Comparison of ENCODE assay signal across 29 mouse cellular contexts in genomic region chr2:169919111-169919695, GRCm38 (mm10).
DNase-seq lines count a peak whose midpoint lies in the region; ATAC-seq lines count a peak whose summit lies in the region.
"Had no signal": no experiment of that assay in that cellular context is flagged by ENCODE, and none has a peak within 500 bp of the region (broad histone marks: within the 10 kb centered on the region; RNA-seq: fewer than 3 reads in every experiment).

No protein-coding gene starts in this region.

- H3K4me3 ChIP-seq in kidney, embryonic 16.5 days (ENCODE audit: low read length): no peak overlapping the region
- H3K4me3 ChIP-seq: forebrain, embryonic 10.5 days; heart, embryonic 12.5 days; hindbrain, embryonic 10.5 days; intestine, embryonic 15.5 days; limb, embryonic 12.5 days; liver, embryonic 12.5 days; midbrain, embryonic 10.5 days; myocyte; neural tube, embryonic 13.5 days had no signal

- H3K27me3 ChIP-seq in kidney, embryonic 16.5 days (ENCODE audit: insufficient read depth, low read length): no peaks in the 10 kb centered on the region
- H3K27me3 ChIP-seq: intestine, embryonic 15.5 days; limb, embryonic 12.5 days; liver, embryonic 12.5 days; neural tube, embryonic 13.5 days had no signal

- 53% methylated on average over 3 of the region's 3 CpGs for WGBS in kidney, embryonic 16.5 days

- no peaks in the 10 kb centered on the region; the same call in 1 of the 2 replicates for H3K9me3 ChIP-seq in kidney, embryonic 16.5 days (ENCODE audit: low read length)
- H3K9me3 ChIP-seq: forebrain, embryonic 10.5 days; hindbrain, embryonic 10.5 days; intestine, embryonic 15.5 days; limb, embryonic 12.5 days; liver, embryonic 12.5 days; midbrain, embryonic 10.5 days; neural tube, embryonic 13.5 days had no signal

- ATAC-seq in kidney, embryonic 16.5 days (ENCODE audit: low FRiP score, low TSS enrichment): peak; percentile 31; the same call in 1 of the 2 replicates
- ATAC-seq: forebrain, postnatal 0 days; hindbrain, embryonic 16.5 days; intestine, embryonic 15.5 days; liver, embryonic 12.5 days; midbrain, embryonic 16.5 days had no signal

- peak; percentile 58 for DNase-seq in adrenal gland, adult 2 months
- no peak for DNase-seq in adrenal gland, postnatal 4 days (ENCODE audit: low spot score in 2 of 2)
- DNase-seq in kidney, postnatal 14 days: no peak
- peak; percentile 35 for DNase-seq in Muller cell, postnatal 12 days (ENCODE audit: inconsistent ontology term)
- peak; percentile 29 to 44 for DNase-seq in adrenal gland, postnatal 36 days
- DNase-seq in layer of hippocampus, postnatal 10 days (ENCODE audit: low spot score in 2 of 2): no peak
- DNase-seq in left cerebral cortex, postnatal 25 days (ENCODE audit: low spot score in 2 of 2): no peak
- DNase-seq: cerebellum, adult 18-20 months; cerebellum, postnatal 14 days; forebrain, postnatal 0 days; gastrocnemius, postnatal 25 days; heart, adult 18-20 months; heart, postnatal 10 days; layer of hippocampus, adult 9-11 months; lung, adult 18-20 months; lung, postnatal 10 days; thymus, postnatal 36 days had no signal

- H3K27ac ChIP-seq in kidney, embryonic 16.5 days (ENCODE audit: low read length): peak overlapping the region; percentile 16; the same call in 1 of the 2 replicates
- H3K27ac ChIP-seq: forebrain, embryonic 10.5 days; hindbrain, embryonic 10.5 days; intestine, embryonic 15.5 days; limb, embryonic 12.5 days; liver, embryonic 12.5 days; midbrain, embryonic 10.5 days; neural tube, embryonic 13.5 days had no signal

- H3K9ac ChIP-seq in kidney, embryonic 16.5 days (replicated peaks; ENCODE audit: low read length): no peak overlapping the region
- H3K9ac ChIP-seq: forebrain, postnatal 0 days; heart, embryonic 12.5 days; intestine, embryonic 15.5 days; limb, embryonic 12.5 days; liver, embryonic 12.5 days; neural tube, embryonic 13.5 days had no signal

- intact Hi-C loops in left cerebral cortex, postnatal 25 days (cut with DNase I): no loop called here

- H3K36me3 ChIP-seq in kidney, embryonic 16.5 days (ENCODE audit: insufficient read depth, low read length): no peaks in the 10 kb centered on the region
- H3K36me3 ChIP-seq: forebrain, embryonic 10.5 days; heart, embryonic 12.5 days; hindbrain, embryonic 10.5 days; intestine, embryonic 15.5 days; limb, embryonic 12.5 days; liver, embryonic 12.5 days; midbrain, embryonic 10.5 days; neural tube, embryonic 13.5 days had no signal

- H3K4me1 ChIP-seq in kidney, embryonic 16.5 days (ENCODE audit: insufficient read depth, low read length): peaks cover 7% of the 10 kb centered on the region; the same call in 1 of the 2 replicates
- H3K4me1 ChIP-seq: heart, embryonic 12.5 days; hindbrain, embryonic 10.5 days; liver, embryonic 12.5 days; midbrain, embryonic 10.5 days had no signal

- H3K4me2 ChIP-seq in kidney, embryonic 16.5 days (replicated peaks; ENCODE audit: low read depth, low read length): no peak overlapping the region
- H3K4me2 ChIP-seq: heart, embryonic 12.5 days; intestine, embryonic 15.5 days; limb, embryonic 12.5 days; liver, embryonic 12.5 days; neural tube, embryonic 13.5 days had no signal

Comparison
In these comparisons a context has a peak if more than half of its experiments do, and no peak if none do; other contexts are left out.
1. DNase-seq: peak in adrenal gland, adult 2 months (single experiment), Muller cell, postnatal 12 days (single experiment) and adrenal gland, postnatal 36 days (2 of 2); none in adrenal gland, postnatal 4 days (0 of 2), kidney, postnatal 14 days (single experiment), layer of hippocampus, postnatal 10 days (0 of 2) and left cerebral cortex, postnatal 25 days (0 of 2).